Mouse (Mus musculus) embryonic facial prominence, embryonic 12.5 days (tissue): ENCODE measurements at regions not wholly inside any gene's neighbourhood (a gene's known extent, or its start where the extent isn't known, plus 50 kb on each side); places are given as distances from the start of the nearest gene placed in this dataset.

Experiments
- ATAC-seq: fragments of 200-750 bp; cut with Nextera tagmentation; 2 replicates; pipeline ENCODE4 v1.8.0; 2017; ENCODE audit not compliant: insufficient number of reproducible peaks, insufficient read depth, low FRiP score, low TSS enrichment
- H3K27ac ChIP-seq: fragments of 300-500 bp; sonication (generic); 2 replicates; pipeline ENCODE4 v1.5.1; 2016; ENCODE audit warnings: mild to moderate bottlenecking
- H3K27me3 ChIP-seq: fragments of 300-500 bp; sonication (generic); 2 replicates; pipeline ENCODE4 v1.6.1; 2016; ENCODE audit warnings: mild to moderate bottlenecking, moderate library complexity
- H3K36me3 ChIP-seq: fragments of 300-500 bp; sonication (generic); 2 replicates; pipeline ENCODE4 v1.6.1; 2016; ENCODE audit warnings: mild to moderate bottlenecking
- H3K4me1 ChIP-seq: fragments of 300-500 bp; sonication (generic); 2 replicates; pipeline ENCODE4 v1.6.1; 2016
- H3K4me2 ChIP-seq: fragments of 300-500 bp; sonication (generic); replicated peaks from 2 replicates; pipeline ENCODE4 v1.6.1; 2016; ENCODE audit warnings: mild to moderate bottlenecking, moderate library complexity
- H3K4me3 ChIP-seq: fragments of 300-500 bp; sonication (generic); 2 replicates; pipeline ENCODE4 v1.5.1; 2016; ENCODE audit warnings: mild to moderate bottlenecking
- H3K9ac ChIP-seq: fragments of 300-500 bp; sonication (generic); 2 replicates; pipeline ENCODE4 v1.6.1; 2016; ENCODE audit warnings: mild to moderate bottlenecking, moderate library complexity
- H3K9me3 ChIP-seq: fragments of 300-500 bp; sonication (generic); 2 replicates; pipeline ENCODE4 v1.6.1; 2016; ENCODE audit warnings: mild to moderate bottlenecking, moderate library complexity
- WGBS: fragments of 180-500 bp; shearing (Covaris S2); methylation state at CpG from one replicate; pipeline ENCODE4 v1.1.7; 2016; 5-methylcytosine and 5-hydroxymethylcytosine counted together

DNA sequence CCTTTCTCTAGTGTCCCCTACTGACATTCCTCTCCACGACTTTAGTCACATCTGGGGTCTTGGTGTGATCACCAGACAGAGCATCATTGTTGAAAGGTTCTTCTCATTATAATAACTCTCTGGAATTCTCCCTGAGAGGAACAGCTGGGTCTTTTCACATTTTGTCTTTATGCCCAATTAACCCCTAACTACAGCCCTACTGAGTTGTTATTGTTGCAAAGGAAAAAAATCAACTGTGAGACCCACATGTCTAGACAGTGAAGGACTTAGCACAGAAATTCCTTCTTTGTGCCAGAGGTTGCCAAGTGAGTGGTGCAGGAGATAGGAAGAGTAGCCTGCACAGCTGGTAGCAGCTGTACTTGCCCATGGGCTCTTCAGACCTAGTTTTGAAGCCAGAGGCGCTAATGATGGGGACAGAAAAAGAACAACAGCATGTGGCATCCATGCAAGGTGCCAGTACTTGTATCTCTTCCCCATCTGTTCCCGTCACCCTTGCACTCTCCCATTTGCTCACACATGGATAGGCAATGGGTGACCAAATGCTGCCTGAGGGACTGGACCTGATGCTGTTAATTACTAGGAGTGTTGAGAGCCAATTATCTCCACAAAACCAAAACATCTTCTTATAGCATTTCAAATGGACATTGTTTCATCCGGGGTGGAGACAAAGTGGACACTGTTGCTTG lies 189.1 kb downstream of the Olfm4 start:
- Histone ChIP-seq H3K4me3 (no peak overlapping the region), H3K27me3 (no peaks in the 10 kb centered on the region), H3K27ac (no peak overlapping the region), H3K36me3 (no peaks in the 10 kb centered on the region), H3K4me2 (no peak overlapping the region), H3K9me3 (no peaks in the 10 kb centered on the region), H3K4me1 (0 out of 2 replicates have a peak, but pooled peaks cover 2% of the 10 kb centered on the region), H3K9ac (no peak overlapping the region)
- 24% methylated on average over 4 of the region's 4 CpGs for WGBS
- 0 out of 2 replicates have a peak, but pooled peaks have one; percentile 52 for ATAC-seq

DNA sequence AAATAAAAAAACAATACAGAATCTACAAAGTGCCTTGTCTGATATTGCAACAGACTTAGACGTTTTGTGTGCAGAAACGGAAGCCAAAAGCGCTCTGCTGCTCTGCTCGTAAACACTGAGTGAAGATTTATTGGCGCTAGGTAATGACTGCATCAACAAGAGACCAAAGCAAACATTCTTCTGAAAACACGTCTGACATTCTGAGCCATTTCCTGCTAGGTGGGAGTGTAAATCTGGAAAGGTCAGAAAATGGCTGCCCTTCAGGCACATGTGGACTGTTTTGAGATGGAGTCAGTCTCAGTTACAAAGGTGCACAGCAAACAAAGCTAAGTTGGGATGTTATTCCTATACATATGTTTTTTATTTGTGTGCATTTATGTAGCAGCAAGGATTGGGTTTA lies 192.6 kb downstream of the Olfm4 start:
- H3K27ac ChIP-seq = no peak overlapping the region
- H3K9ac ChIP-seq = no peak overlapping the region
- no peak for ATAC-seq
- no peaks in the 10 kb centered on the region for H3K9me3 ChIP-seq
- no peak overlapping the region for H3K4me3 ChIP-seq
- no peaks in the 10 kb centered on the region for H3K4me1 ChIP-seq
- H3K27me3 ChIP-seq = no peaks in the 10 kb centered on the region
- no peak overlapping the region for H3K4me2 ChIP-seq
- WGBS = 54% methylated on average over 6 of the region's 6 CpGs
- H3K36me3 ChIP-seq = no peaks in the 10 kb centered on the region

DNA sequence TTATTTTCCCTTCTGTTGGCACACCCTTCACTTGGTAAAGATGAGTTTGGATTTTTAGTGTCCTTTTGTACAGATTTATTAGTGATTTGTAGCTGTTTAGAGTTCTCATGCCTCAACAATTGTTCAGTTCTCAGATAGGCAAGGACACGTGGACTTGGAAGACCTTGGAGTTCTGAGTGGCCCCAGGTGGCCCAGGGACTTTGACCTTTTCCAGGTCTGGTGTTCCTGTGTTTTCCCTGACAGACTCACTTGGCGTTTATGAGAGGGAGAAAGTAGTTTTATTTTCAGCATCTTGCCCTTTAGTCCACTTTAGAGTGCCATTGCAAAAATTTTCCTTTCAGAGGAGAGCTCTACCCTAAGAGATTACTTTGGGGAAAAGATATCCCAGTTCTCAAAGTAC lies 211.2 kb downstream of the Olfm4 start:
- Histone ChIP-seq H3K9me3 (no peaks in the 10 kb centered on the region), H3K4me1 (no peaks in the 10 kb centered on the region), H3K4me2 (no peak overlapping the region), H3K4me3 (no peak overlapping the region), H3K27me3 (no peaks in the 10 kb centered on the region), H3K9ac (no peak overlapping the region), H3K36me3 (no peaks in the 10 kb centered on the region), H3K27ac (no peak overlapping the region)
- ATAC-seq = no peak
- 43% methylated on average over 2 of the region's 2 CpGs for WGBS

DNA sequence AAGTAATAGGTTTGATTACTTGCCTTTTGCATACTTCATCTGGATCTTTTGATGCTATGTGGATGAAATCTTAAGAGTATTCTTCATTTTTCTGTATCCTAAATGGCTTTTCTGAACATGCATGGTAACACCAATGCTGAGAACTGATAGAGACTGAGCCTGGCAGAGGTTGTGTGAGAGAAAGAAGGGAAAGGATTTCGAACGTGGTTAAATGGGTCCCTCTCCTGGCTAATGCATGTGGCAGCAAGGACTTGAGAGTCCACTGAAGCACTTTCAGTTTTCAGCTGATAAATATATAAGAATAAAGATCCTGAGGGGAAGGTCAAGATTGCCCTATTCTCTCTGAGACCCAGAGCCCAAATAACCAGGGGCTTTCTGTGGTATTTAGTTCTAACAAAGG lies 229.0 kb downstream of the Olfm4 start:
- Histone ChIP-seq H3K27ac (no peak overlapping the region), H3K9me3 (no peaks in the 10 kb centered on the region), H3K9ac (no peak overlapping the region), H3K4me2 (no peak overlapping the region), H3K36me3 (no peaks in the 10 kb centered on the region), H3K4me3 (no peak overlapping the region), H3K4me1 (no peaks in the 10 kb centered on the region), H3K27me3 (no peaks in the 10 kb centered on the region)
- 36% methylated on average over 2 of the region's 2 CpGs for WGBS
- ATAC-seq = no peak

DNA sequence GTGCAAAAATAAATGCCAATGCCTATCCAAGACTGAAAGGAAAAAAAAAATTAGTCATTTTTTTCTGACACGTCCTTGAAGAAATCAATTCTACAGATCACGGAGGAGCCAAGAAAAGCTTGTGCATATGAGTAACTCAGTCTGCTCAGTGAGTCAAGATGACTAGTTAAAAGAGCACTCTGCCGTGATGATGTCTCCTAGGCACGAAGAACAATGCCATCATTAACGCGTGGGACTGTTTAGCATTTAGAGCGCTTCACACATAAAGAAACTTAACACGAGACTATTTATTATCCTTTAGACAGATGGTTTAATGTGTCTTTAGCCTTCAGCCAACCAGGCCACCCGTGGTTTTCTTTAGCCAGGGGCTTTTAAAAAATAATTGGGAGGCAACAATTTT lies 229.8 kb downstream of the Olfm4 start:
- Histone ChIP-seq H3K4me1 (no peaks in the 10 kb centered on the region), H3K4me2 (no peak overlapping the region), H3K9ac (no peak overlapping the region), H3K36me3 (no peaks in the 10 kb centered on the region), H3K9me3 (no peaks in the 10 kb centered on the region), H3K27me3 (no peaks in the 10 kb centered on the region), H3K4me3 (no peak overlapping the region), H3K27ac (no peak overlapping the region)
- 74% methylated on average over 9 of the region's 9 CpGs for WGBS
- ATAC-seq = no peak

DNA sequence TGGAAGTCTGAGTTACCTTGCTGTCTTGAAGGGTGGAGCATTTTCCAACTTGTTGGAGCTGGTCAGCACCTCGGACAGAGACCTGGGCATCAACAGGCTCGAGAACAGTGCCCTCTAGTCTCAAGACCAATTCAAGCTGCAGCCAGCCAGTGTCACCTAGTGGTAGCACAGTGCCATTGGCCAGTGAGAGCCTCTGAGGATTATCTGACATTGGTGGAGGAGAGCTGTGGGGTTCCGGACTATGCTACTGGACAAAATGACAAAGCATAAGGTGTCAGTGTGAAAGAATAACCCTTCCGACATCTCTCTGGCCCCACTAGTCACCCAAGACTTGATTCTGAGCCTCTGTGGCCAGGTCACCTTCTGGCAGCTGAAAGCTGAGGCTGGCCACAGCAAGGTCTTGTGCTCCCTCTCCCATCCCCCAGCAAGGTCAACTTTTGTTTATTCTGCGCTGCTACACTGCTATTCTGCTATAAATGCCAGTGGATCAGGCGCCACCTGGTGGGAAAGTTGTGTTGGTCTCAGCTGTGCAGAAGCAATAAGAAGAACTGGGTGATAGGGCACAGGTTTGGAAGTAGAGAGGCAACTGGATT lies 232.2 kb downstream of the Olfm4 start:
- H3K4me2 ChIP-seq = no peak overlapping the region
- H3K4me3 ChIP-seq = no peak overlapping the region
- no peak overlapping the region for H3K9ac ChIP-seq
- no peaks in the 10 kb centered on the region for H3K4me1 ChIP-seq
- no peaks in the 10 kb centered on the region for H3K36me3 ChIP-seq
- no peak overlapping the region for H3K27ac ChIP-seq
- H3K9me3 ChIP-seq = no peaks in the 10 kb centered on the region
- no peaks in the 10 kb centered on the region for H3K27me3 ChIP-seq
- 15% methylated on average over 6 of the region's 6 CpGs for WGBS
- 0 out of 2 replicates have a peak, but pooled peaks have one; percentile 64 for ATAC-seq

DNA sequence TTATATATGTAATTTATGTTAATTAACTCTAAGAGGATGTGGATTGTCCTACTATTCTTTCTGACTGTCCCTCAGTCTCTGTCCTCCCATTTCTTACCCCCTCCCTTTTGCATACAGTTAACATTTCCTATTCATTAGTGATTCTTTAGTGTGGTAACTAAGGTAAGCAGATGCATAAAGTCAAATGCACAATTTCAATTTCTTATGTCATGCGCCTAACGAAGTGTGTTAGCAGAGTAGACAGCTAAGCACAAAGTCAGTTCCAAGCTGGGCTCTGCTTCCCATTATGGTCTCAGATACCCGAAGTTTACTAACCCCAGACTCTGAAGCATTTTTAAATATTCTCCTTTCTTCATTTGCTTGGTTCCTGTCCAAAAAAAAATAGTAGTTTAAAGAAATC lies 248.2 kb downstream of the Olfm4 start:
- 81% methylated on average over 3 of the region's 3 CpGs for whole genome bisulfite sequencing
- ATAC-seq = no peak
- H3K27me3 ChIP-seq = no peaks in the 10 kb centered on the region
- H3K36me3 ChIP-seq = no peaks in the 10 kb centered on the region
- no peak overlapping the region for H3K4me2 ChIP-seq
- no peaks in the 10 kb centered on the region for H3K4me1 ChIP-seq
- H3K4me3 ChIP-seq = no peak overlapping the region
- no peaks in the 10 kb centered on the region for H3K9me3 ChIP-seq
- H3K9ac ChIP-seq = no peak overlapping the region
- H3K27ac ChIP-seq = no peak overlapping the region

DNA sequence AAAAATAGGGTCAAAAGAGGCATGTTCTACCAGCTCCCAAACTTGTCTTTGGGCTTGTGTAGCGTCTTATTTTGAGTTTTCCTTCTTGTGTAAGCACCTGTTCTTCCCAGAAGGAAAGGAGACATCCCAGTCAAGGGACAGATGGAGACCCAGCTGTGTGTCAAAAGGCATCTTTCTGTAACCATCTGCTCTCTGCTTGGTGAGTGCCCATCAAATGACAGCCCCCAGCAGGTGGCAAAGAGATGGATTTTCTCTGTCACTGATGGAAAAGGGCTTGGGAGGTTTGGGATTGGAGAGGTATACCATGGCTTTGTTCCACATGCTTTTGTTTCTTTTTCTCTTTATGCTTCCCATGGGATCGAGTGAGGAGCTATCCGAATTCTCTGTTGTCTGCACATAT lies 249.1 kb downstream of the Olfm4 start:
- no peaks in the 10 kb centered on the region for H3K27me3 ChIP-seq
- no peak for ATAC-seq
- H3K27ac ChIP-seq = no peak overlapping the region
- H3K9me3 ChIP-seq = no peaks in the 10 kb centered on the region
- no peaks in the 10 kb centered on the region for H3K4me1 ChIP-seq
- no peak overlapping the region for H3K9ac ChIP-seq
- no peak overlapping the region for H3K4me3 ChIP-seq
- no peak overlapping the region for H3K4me2 ChIP-seq
- WGBS = 76% methylated on average over 3 of the region's 3 CpGs
- H3K36me3 ChIP-seq = no peaks in the 10 kb centered on the region

DNA sequence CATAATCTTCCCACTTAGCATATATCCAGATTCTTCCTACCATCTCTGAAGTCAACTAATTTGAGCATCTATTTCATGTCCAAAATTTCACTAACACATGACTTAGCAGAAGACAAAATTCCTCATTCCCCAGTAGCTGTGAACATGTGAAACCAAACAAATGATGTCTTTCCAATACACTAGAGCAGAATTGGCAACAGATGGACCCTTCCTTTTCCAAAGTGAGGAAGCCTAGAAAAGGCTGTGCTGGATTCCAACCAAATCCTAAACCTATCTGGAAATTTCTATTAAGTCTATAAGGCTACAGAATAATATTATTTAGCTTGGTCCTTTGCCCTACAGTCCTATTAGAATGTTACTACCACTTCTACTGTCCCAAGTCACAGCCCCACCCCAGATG lies 253.3 kb downstream of the Olfm4 start:
- Histone ChIP-seq H3K27me3 (no peaks in the 10 kb centered on the region), H3K4me2 (no peak overlapping the region), H3K4me3 (no peak overlapping the region), H3K27ac (no peak overlapping the region), H3K9ac (no peak overlapping the region), H3K9me3 (no peaks in the 10 kb centered on the region), H3K4me1 (no peaks in the 10 kb centered on the region), H3K36me3 (no peaks in the 10 kb centered on the region)
- ATAC-seq = no peak

DNA sequence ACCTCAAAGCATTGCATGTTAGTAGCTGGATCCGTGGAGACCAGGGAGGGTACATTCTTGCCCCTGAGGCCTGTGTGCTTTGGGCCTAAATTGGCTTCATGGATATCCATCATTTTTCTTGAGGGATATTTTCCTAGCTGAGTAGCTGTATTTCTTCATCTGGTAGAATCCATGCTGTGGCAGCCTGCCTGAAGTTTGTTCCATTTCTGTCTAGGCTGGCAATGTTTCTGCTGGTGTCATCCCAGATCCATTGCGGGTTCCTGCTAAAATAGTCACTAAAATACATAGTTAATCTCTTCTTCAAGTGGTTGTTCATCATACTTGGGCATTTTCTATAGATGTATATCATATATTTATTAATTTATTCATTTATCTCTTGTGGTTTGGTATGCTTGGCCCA lies 253.7 kb downstream of the Olfm4 start:
- H3K4me2 ChIP-seq = no peak overlapping the region

DNA sequence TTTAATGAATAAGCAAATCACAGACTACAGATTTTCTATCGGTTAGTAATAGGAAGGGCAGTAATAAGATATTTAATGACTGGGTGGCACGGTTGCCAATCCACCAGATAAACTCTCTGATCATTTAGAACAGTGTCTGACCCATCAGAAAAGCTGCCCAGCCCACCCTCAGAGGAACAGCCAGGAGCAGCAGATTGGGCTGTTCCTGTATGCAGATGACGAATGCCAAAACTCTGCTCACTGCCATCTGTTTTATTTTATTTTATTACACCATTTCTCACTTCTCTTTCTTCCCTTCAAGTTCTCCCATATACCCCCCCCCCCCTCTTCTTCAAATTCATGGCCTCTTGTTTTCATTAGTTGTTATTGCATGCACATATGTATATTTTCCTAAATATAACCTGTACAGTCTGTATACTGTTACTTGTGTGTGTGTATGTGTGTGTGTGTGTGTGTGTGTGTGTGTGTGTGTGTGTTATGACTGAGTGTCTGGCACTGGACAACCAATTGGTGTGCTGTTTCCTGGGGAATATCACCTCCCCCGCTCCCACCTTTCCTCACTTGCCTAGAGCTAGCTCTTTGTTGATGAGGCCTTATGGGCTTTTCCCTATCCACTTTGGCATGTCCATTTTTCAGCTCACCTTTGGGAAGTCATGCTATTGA lies 260.9 kb downstream of the Olfm4 start:
- Histone ChIP-seq H3K4me1 (no peaks in the 10 kb centered on the region), H3K27ac (no peak overlapping the region), H3K4me3 (no peak overlapping the region), H3K36me3 (no peaks in the 10 kb centered on the region), H3K27me3 (no peaks in the 10 kb centered on the region), H3K9me3 (no peaks in the 10 kb centered on the region), H3K9ac (no peak overlapping the region), H3K4me2 (no peak overlapping the region)
- ATAC-seq = no peak
- 77% methylated on average over 4 of the region's 4 CpGs for WGBS

More for the DNA sequence above, 253.7 kb downstream of the Olfm4 start:
- no peak overlapping the region for H3K4me3 ChIP-seq
- H3K9ac ChIP-seq = no peak overlapping the region
- no peak for ATAC-seq
- WGBS = 90% methylated on average over 2 of the region's 2 CpGs
- H3K36me3 ChIP-seq = no peaks in the 10 kb centered on the region
- H3K4me1 ChIP-seq = no peaks in the 10 kb centered on the region
- no peaks in the 10 kb centered on the region for H3K9me3 ChIP-seq
- H3K27ac ChIP-seq = no peak overlapping the region
- H3K27me3 ChIP-seq = no peaks in the 10 kb centered on the region

DNA sequence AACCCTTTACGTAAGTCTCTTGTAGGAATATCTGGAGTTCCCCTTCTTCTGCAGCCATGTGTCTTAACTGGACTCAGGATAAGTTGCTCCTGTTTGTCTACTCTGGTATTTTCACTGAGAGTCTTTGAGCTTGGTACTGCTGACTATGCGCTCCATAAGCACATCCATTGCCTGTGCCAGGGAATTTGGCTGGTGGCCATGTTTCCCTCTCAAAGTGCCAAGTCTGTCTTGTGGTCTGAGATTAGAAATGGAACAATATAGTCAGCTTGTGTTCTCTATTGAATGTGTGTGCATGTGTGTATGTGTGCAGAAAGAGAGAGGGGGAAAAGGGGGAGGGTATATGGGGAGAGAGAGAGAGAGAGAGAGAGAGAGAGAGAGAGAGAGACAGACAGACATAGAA lies 263.7 kb downstream of the Olfm4 start:
- Histone ChIP-seq H3K27ac (no peak overlapping the region), H3K27me3 (no peaks in the 10 kb centered on the region), H3K9ac (no peak overlapping the region), H3K9me3 (no peaks in the 10 kb centered on the region), H3K36me3 (no peaks in the 10 kb centered on the region), H3K4me2 (no peak overlapping the region), H3K4me3 (no peak overlapping the region), H3K4me1 (no peaks in the 10 kb centered on the region)
- 87% methylated on average over 2 of the region's 2 CpGs for WGBS
- ATAC-seq = no peak
